Mouse (Mus musculus) hematopoietic stem cell, adult 5-6 weeks (primary cell): ENCODE results near the gene Prr23a3. TPM values are rescaled to one million over a fixed set of nuclear protein-coding genes. Genes with fewer than 3 reads are reported as not detected.

Experiments used
- ATAC-seq, 2 experiments: fragments of 125-278 bp in 1 of 2; replicated peaks in 1 of 2; 2 replicates each; pipeline ENCODE4 v1.8.0; 2016 to 2017; ENCODE audit warnings: inconsistent platforms in 2 of 2, mild to moderate bottlenecking in 2 of 2, moderate number of reproducible peaks in 2 of 2, low read depth in 1 of 2, moderate TSS enrichment in 1 of 2; ENCODE audit not compliant: low FRiP score in 2 of 2, poor library complexity in 2 of 2, severe bottlenecking in 2 of 2, insufficient read depth in 1 of 2, low TSS enrichment in 1 of 2
- total RNA-seq: library from RNA; stranded (forward); fragments of 172-1452, 232-1000 nt; gene quantifications from 2 replicates; pipeline ENCODE4 v1.2.3, GENCODE M21; 2017

Gene Prr23a3
- not detected in 2 replicates for total RNA-seq

GRCm38 (mm10) chr9:98864571-98864970, at the start of gene Prr23a3:
TSS of gene Prr23a3 (plus strand) at chr9:98864767.
- no peak for ATAC-seq

- no peak for ATAC-seq
Measured at GRCm38 (mm10) chr9:98816066-98816465, 48.5 kb upstream of the Prr23a3 start.

GRCm38 (mm10) chr9:98817592-98817991, 47.0 kb upstream of the Prr23a3 start:
- ATAC-seq = no peak

GRCm38 (mm10) chr9:98818971-98819370, 45.6 kb upstream of the Prr23a3 start:
- ATAC-seq = no peak

- no peak for ATAC-seq
Measured at GRCm38 (mm10) chr9:98819481-98819880, 45.1 kb upstream of the Prr23a3 start.

GRCm38 (mm10) chr9:98820461-98820860, 44.1 kb upstream of the Prr23a3 start:
- no peak for ATAC-seq

- no peak for ATAC-seq
Measured at GRCm38 (mm10) chr9:98821067-98821466, 43.5 kb upstream of the Prr23a3 start.

- no peak for ATAC-seq
Measured at GRCm38 (mm10) chr9:98823805-98824204, 40.8 kb upstream of the Prr23a3 start.

- no peak for ATAC-seq
Measured at GRCm38 (mm10) chr9:98829508-98829907, 35.1 kb upstream of the Prr23a3 start.

GRCm38 (mm10) chr9:98837537-98838074, 27.0 kb upstream of the Prr23a3 start:
- ATAC-seq = no peak

- ATAC-seq = no peak
Measured at GRCm38 (mm10) chr9:98842117-98842516, 22.4 kb upstream of the Prr23a3 start, which contains the start of gene Prr23a1. TSS of gene Prr23a1 (plus strand) at chr9:98842503.

- no peak for ATAC-seq
Measured at GRCm38 (mm10) chr9:98856210-98856609, 8.4 kb upstream of the Prr23a3 start, which contains the start of gene Prr23a2. TSS of gene Prr23a2 (plus strand) at chr9:98856494.

- no peak for ATAC-seq
Measured at GRCm38 (mm10) chr9:98863463-98863862, 1.1 kb upstream of the Prr23a3 start.

- ATAC-seq = no peak
Measured at GRCm38 (mm10) chr9:98901486-98901885, 36.9 kb downstream of the Prr23a3 start.

GRCm38 (mm10) chr9:98902819-98903218, 38.3 kb downstream of the Prr23a3 start, which contains the start of gene 7420426K07Rik:
TSS of gene 7420426K07Rik (plus strand) at chr9:98903119.
- ATAC-seq = no peak

Other genes with a start within 250 kb of the Prr23a3 start
- gene Prr23a1, start 22.3 kb upstream of the Prr23a3 start, total RNA-seq = not detected in 2 replicates
- not detected in 2 replicates for gene Prr23a2, start 8.3 kb upstream of the Prr23a3 start, total RNA-seq
- not detected in 2 replicates for gene 7420426K07Rik, start 38.4 kb downstream of the Prr23a3 start, total RNA-seq
- gene Foxl2, start 90.5 kb downstream of the Prr23a3 start, total RNA-seq = not detected in 2 replicates
- 98.6 and 105 TPM in 2 replicates for gene Faim, start 121.6 kb downstream of the Prr23a3 start, total RNA-seq
- not detected in 2 replicates for gene Gm1123, start 170.9 kb downstream of the Prr23a3 start, total RNA-seq